In genomic region chr4:150087890-150088530, GRCm38 (mm10) we compare ENCODE assay signal across 8 mouse cellular contexts. TPM values are rescaled to one million over a fixed set of nuclear protein-coding genes. Genes with fewer than 3 reads are reported as not detected.
DNase-seq lines count a peak whose midpoint lies in the region; ATAC-seq lines count a peak whose summit lies in the region.

No protein-coding gene starts in this region.

- 0 out of 2 replicates have a peak, but pooled peaks cover 6% of the 10 kb centered on the region for H3K27me3 ChIP-seq in embryonic facial prominence, embryonic 14.5 days (replicated peaks; ENCODE audit: control insufficient read depth, insufficient read depth, low read length)
- H3K27me3 ChIP-seq in intestine, embryonic 16.5 days (replicated peaks; ENCODE audit: control insufficient read depth, insufficient read depth, low read length), result no peaks in the 10 kb centered on the region
- H3K27me3 ChIP-seq in neural tube, embryonic 12.5 days (replicated peaks), result peaks cover 9% of the 10 kb centered on the region

- peak overlapping the region; percentile 100 for H3K4me2 ChIP-seq in embryonic facial prominence, embryonic 14.5 days (ENCODE audit: low read depth, low read length)
- H3K4me2 ChIP-seq in intestine, embryonic 16.5 days (ENCODE audit: low read depth, low read length), result peak overlapping the region; percentile 98
- H3K4me2 ChIP-seq in neural tube, embryonic 12.5 days (replicated peaks), result peak overlapping the region; percentile 99

- peak; percentile 30 for DNase-seq in layer of hippocampus, adult 11-12 months (ENCODE audit: low spot score)
- no peak for DNase-seq in layer of hippocampus, adult 18-20 months (ENCODE audit: low spot score in 2 of 2)
- DNase-seq in embryonic facial prominence, embryonic 14.5 days (ENCODE audit: low spot score), result no peak
- no peak for DNase-seq in frontal cortex, postnatal 14 days (ENCODE audit: low spot score in 2 of 2)
- DNase-seq in ovary, postnatal 14 days (ENCODE audit: low spot score), result no peak
- DNase-seq in layer of hippocampus, postnatal 25 days (ENCODE audit: extremely low spot score in 1 of 2, low spot score in 1 of 2), result no peak

- peak overlapping the region; percentile 75 for H3K9ac ChIP-seq in embryonic facial prominence, embryonic 14.5 days (ENCODE audit: low read depth, low read length)
- H3K9ac ChIP-seq in intestine, embryonic 16.5 days (ENCODE audit: low read depth, low read length), result peak overlapping the region; percentile 84
- peak overlapping the region; percentile 58 for H3K9ac ChIP-seq in neural tube, embryonic 12.5 days

- ATAC-seq in embryonic facial prominence, embryonic 14.5 days (ENCODE audit: low read depth), result no peak
- ATAC-seq in intestine, embryonic 16.5 days, result no peak
- ATAC-seq in neural tube, embryonic 12.5 days (ENCODE audit: low FRiP score, low read depth), result peak; percentile 7; the same call in 1 of the 2 replicates

- H3K4me1 ChIP-seq in embryonic facial prominence, embryonic 14.5 days (ENCODE audit: control insufficient read depth, insufficient read depth, low read length), result peaks cover 9% of the 10 kb centered on the region
- H3K4me1 ChIP-seq in intestine, embryonic 16.5 days (ENCODE audit: control insufficient read depth, insufficient read depth, low read length), result peaks cover 27% of the 10 kb centered on the region
- H3K4me1 ChIP-seq in neural tube, embryonic 12.5 days, result peaks cover 11% of the 10 kb centered on the region

- 18% methylated on average over 29 of the region's 29 CpGs for WGBS in embryonic facial prominence, embryonic 14.5 days
- 20% methylated on average over 29 of the region's 29 CpGs for WGBS in intestine, embryonic 16.5 days
- WGBS in neural tube, embryonic 12.5 days, result 17% methylated on average over 29 of the region's 29 CpGs

- no peaks in the 10 kb centered on the region for H3K36me3 ChIP-seq in embryonic facial prominence, embryonic 14.5 days (ENCODE audit: control insufficient read depth, insufficient read depth, low read length)
- H3K36me3 ChIP-seq in intestine, embryonic 16.5 days (ENCODE audit: control insufficient read depth, insufficient read depth, low read length), result no peaks in the 10 kb centered on the region
- no peaks in the 10 kb centered on the region for H3K36me3 ChIP-seq in neural tube, embryonic 12.5 days

- H3K27ac ChIP-seq in embryonic facial prominence, embryonic 14.5 days (replicated peaks; ENCODE audit: low read depth, low read length), result peak overlapping the region; percentile 61; the same call in 1 of the 2 replicates
- H3K27ac ChIP-seq in intestine, embryonic 16.5 days (ENCODE audit: low read length), result peak overlapping the region; percentile 84
- no peak overlapping the region for H3K27ac ChIP-seq in neural tube, embryonic 12.5 days

- peak overlapping the region; percentile 67 for H3K4me3 ChIP-seq in embryonic facial prominence, embryonic 14.5 days (ENCODE audit: low read depth, low read length)
- H3K4me3 ChIP-seq in intestine, embryonic 16.5 days (ENCODE audit: low read length), result peak overlapping the region; percentile 69
- peak overlapping the region; percentile 46 for H3K4me3 ChIP-seq in neural tube, embryonic 12.5 days

- 0 out of 2 replicates have a peak, but pooled peaks cover 3% of the 10 kb centered on the region for H3K9me3 ChIP-seq in embryonic facial prominence, embryonic 14.5 days (ENCODE audit: control insufficient read depth, low read length)
- no peaks in the 10 kb centered on the region for H3K9me3 ChIP-seq in intestine, embryonic 16.5 days (ENCODE audit: control insufficient read depth, low read length)
- H3K9me3 ChIP-seq in neural tube, embryonic 12.5 days, result no peaks in the 10 kb centered on the region

RNA-seq across cellular contexts. Expression of gene Gpr157, which starts 0.8 kb away (rescaled TPM):
- 1 to 10 TPM; 1.2 to 1.5 TPM for total RNA-seq in layer of hippocampus, adult 18-20 months (2021)
- 0.50 and 0.58 TPM in 2 replicates for polyA plus RNA-seq in embryonic facial prominence, embryonic 14.5 days (2014; fragmentation: Nextera tagmentation; extraction: Ambion mirVana)
- polyA plus RNA-seq in intestine, embryonic 16.5 days (2015; fragmentation: Nextera tagmentation; extraction: Ambion mirVana), result 1.6 and 1.8 TPM in 2 replicates
- 0.65 and 1.0 TPM in 2 replicates for polyA plus RNA-seq in neural tube, embryonic 12.5 days (2016; fragmentation: Nextera tagmentation; extraction: Ambion mirVana)
- 1 to 10 TPM; 1.1 to 1.8 TPM for total RNA-seq in layer of hippocampus, postnatal 25 days (2021)

RNA-seq across cellular contexts. Expression of gene Slc2a5, which starts 31.1 kb away (rescaled TPM):
- total RNA-seq in layer of hippocampus, adult 18-20 months (2021), result 1 to 10 TPM; 4.9 to 6.0 TPM
- 3.2 and 3.5 TPM in 2 replicates for polyA plus RNA-seq in embryonic facial prominence, embryonic 14.5 days (2014; fragmentation: Nextera tagmentation; extraction: Ambion mirVana)
- 2.4 and 3.4 TPM in 2 replicates for polyA plus RNA-seq in intestine, embryonic 16.5 days (2015; fragmentation: Nextera tagmentation; extraction: Ambion mirVana)
- 2.1 and 2.3 TPM in 2 replicates for polyA plus RNA-seq in neural tube, embryonic 12.5 days (2016; fragmentation: Nextera tagmentation; extraction: Ambion mirVana)
- 1 to 10 TPM; 4.9 to 5.8 TPM for total RNA-seq in layer of hippocampus, postnatal 25 days (2021)
